Mouse (Mus musculus) MEL (cell line): Measurements from ENCODE around the gene Eif2d. TPM values are rescaled to one million over a fixed set of nuclear protein-coding genes. Genes with fewer than 3 reads are reported as not detected.
A peak's percentile ranks its signal among the peaks of the same experiment; 100 is the strongest.

Experiments
- DNase-seq: peaks from one replicate; pipeline ENCODE4 v3.0.0; 2011; ENCODE audit warnings: low read depth, low spot score
- H3K27ac ChIP-seq: 2 replicates; pipeline ENCODE4 v1.5.1; 2012; ENCODE audit warnings: low read depth, mild to moderate bottlenecking, control low read depth, low read length, moderate library complexity; ENCODE audit not compliant: control insufficient read depth
- H3K27me3 ChIP-seq, 2 experiments: fragments of 150-350 bp in 1 of 2; sonication (generic) in 1 of 2; 2 replicates each; pipeline ENCODE4 v1.6.1; 2012; ENCODE audit warnings: low read length in 2 of 2, mild to moderate bottlenecking in 2 of 2, improper control_type of control experiment in 1 of 2, moderate library complexity in 1 of 2; ENCODE audit not compliant: insufficient read depth in 2 of 2, control insufficient read depth in 1 of 2
- H3K36me3 ChIP-seq, 2 experiments: 2 replicates each; pipeline ENCODE4 v1.6.1; 2012 to 2014; ENCODE audit warnings: low read length in 2 of 2, improper control_type of control experiment in 1 of 2, inconsistent platforms in 1 of 2, mild to moderate bottlenecking in 1 of 2; ENCODE audit not compliant: insufficient read depth in 2 of 2, control insufficient read depth in 1 of 2
- H3K4me1 ChIP-seq, 2 experiments: fragments of 150-350 bp in 1 of 2; sonication (generic) in 1 of 2; 2 replicates each; pipeline ENCODE4 v1.6.1; 2012; ENCODE audit warnings: low read length in 2 of 2, improper control_type of control experiment in 1 of 2, mild to moderate bottlenecking in 1 of 2; ENCODE audit not compliant: insufficient read depth in 2 of 2, control insufficient read depth in 1 of 2
- H3K4me3 ChIP-seq, 2 experiments: fragments of 150-350 bp in 1 of 2; sonication (generic) in 1 of 2; 2 replicates each; pipeline ENCODE4 v1.5.1; 2012; ENCODE audit warnings: low read depth in 2 of 2, low read length in 2 of 2, mild to moderate bottlenecking in 2 of 2, moderate library complexity in 2 of 2, control low read depth in 1 of 2, improper control_type of control experiment in 1 of 2; ENCODE audit not compliant: control insufficient read depth in 1 of 2, insufficient read depth in 1 of 2
- H3K79me2 ChIP-seq: 2 replicates; pipeline ENCODE4 v1.6.1; 2012; ENCODE audit warnings: mild to moderate bottlenecking, low read length, moderate library complexity; ENCODE audit not compliant: control insufficient read depth, poor library complexity, insufficient read depth
- H3K9ac ChIP-seq: 2 replicates; pipeline ENCODE4 v1.6.1; 2012; ENCODE audit warnings: low read depth, mild to moderate bottlenecking, control low read depth, low read length, moderate library complexity; ENCODE audit not compliant: control insufficient read depth, poor library complexity, severe bottlenecking
- H3K9me3 ChIP-seq: fragments of 150-350 bp; sonication (generic); replicated peaks from 2 replicates; pipeline ENCODE4 v1.6.1; 2012; ENCODE audit warnings: mild to moderate bottlenecking, low read length, improper control_type of control experiment, moderate library complexity; ENCODE audit not compliant: insufficient read depth
- CTCF ChIP-seq, 3 experiments: IDR thresholded peaks in 2 of 3; conservative IDR thresholded peaks in 1 of 3; 2 replicates each; pipeline ENCODE4 v1.5.1; 2011 to 2012; ENCODE audit warnings: low read length in 3 of 3, low read depth in 2 of 3, mild to moderate bottlenecking in 2 of 3, improper control_type of control experiment in 1 of 3, inconsistent platforms in 1 of 3, mixed read lengths in 1 of 3, moderate library complexity in 1 of 3; ENCODE audit not compliant: control insufficient read depth in 1 of 3, insufficient read depth in 1 of 3, poor library complexity in 1 of 3, severe bottlenecking in 1 of 3
- EP300 ChIP-seq, 2 experiments: IDR thresholded peaks; 2 replicates each; pipeline ENCODE4 v1.6.1; 2011; ENCODE audit warnings: improper control_type of control experiment in 2 of 2, low read length in 2 of 2, low read depth in 1 of 2, mild to moderate bottlenecking in 1 of 2
- ETS1 ChIP-seq: IDR thresholded peaks from 2 replicates; pipeline ENCODE4 v1.6.1; 2012; ENCODE audit warnings: low read depth, mild to moderate bottlenecking, inconsistent platforms, low read length, improper control_type of control experiment, moderate library complexity
- GABPA ChIP-seq: IDR thresholded peaks from 2 replicates; pipeline ENCODE4 v1.6.1; 2012; ENCODE audit warnings: low read depth, mild to moderate bottlenecking, inconsistent platforms, low read length, improper control_type of control experiment, moderate library complexity
- GATA1 ChIP-seq: IDR thresholded peaks from 2 replicates; pipeline ENCODE4 v1.6.1; 2011; ENCODE audit warnings: low read depth, low read length, improper control_type of control experiment
- HCFC1 ChIP-seq: IDR thresholded peaks from 2 replicates; pipeline ENCODE4 v1.6.1; 2012; ENCODE audit warnings: low read depth, mild to moderate bottlenecking, inconsistent platforms, low read length, improper control_type of control experiment, moderate library complexity
- MAZ ChIP-seq: IDR thresholded peaks from 2 replicates; pipeline ENCODE4 v1.6.1; 2012; ENCODE audit warnings: low read depth, mild to moderate bottlenecking, inconsistent platforms, low read length, improper control_type of control experiment
- MEF2A ChIP-seq: IDR thresholded peaks from 2 replicates; pipeline ENCODE4 v1.6.1; 2014; ENCODE audit warnings: low read depth, mild to moderate bottlenecking, inconsistent platforms, low read length, improper control_type of control experiment; ENCODE audit not compliant: poor library complexity, insufficient replicate concordance, severe bottlenecking; ENCODE audit errors: extremely low read depth
- MXI1 ChIP-seq: IDR thresholded peaks from 2 replicates; pipeline ENCODE4 v1.6.1; 2011; ENCODE audit warnings: mild to moderate bottlenecking, low read depth, low read length, improper control_type of control experiment
- MYC ChIP-seq: IDR thresholded peaks from 2 replicates; pipeline ENCODE4 v1.6.1; 2011; ENCODE audit warnings: low read depth, mild to moderate bottlenecking, low read length, improper control_type of control experiment, moderate library complexity
- NELFE ChIP-seq: IDR thresholded peaks from 2 replicates; pipeline ENCODE4 v1.6.1; 2011; ENCODE audit warnings: low read depth, low read length, improper control_type of control experiment
- POLR2A ChIP-seq, 2 experiments: IDR thresholded peaks; 2 replicates each; pipeline ENCODE4 v1.6.1; 2011 to 2012; ENCODE audit warnings: low read length in 2 of 2, mild to moderate bottlenecking in 2 of 2, control low read depth in 1 of 2, improper control_type of control experiment in 1 of 2, low read depth in 1 of 2, moderate library complexity in 1 of 2; ENCODE audit not compliant: control insufficient read depth in 1 of 2, insufficient read depth in 1 of 2, poor library complexity in 1 of 2
- RAD21 ChIP-seq: IDR thresholded peaks from 2 replicates; pipeline ENCODE4 v1.6.1; 2011; ENCODE audit warnings: mild to moderate bottlenecking, low read depth, low read length, improper control_type of control experiment
- RCOR1 ChIP-seq: IDR thresholded peaks from 2 replicates; pipeline ENCODE4 v1.6.1; 2012; ENCODE audit warnings: low read depth, mild to moderate bottlenecking, inconsistent platforms, low read length, improper control_type of control experiment
- SIN3A ChIP-seq: IDR thresholded peaks from 2 replicates; pipeline ENCODE4 v1.6.1; 2012; ENCODE audit warnings: low read length, improper control_type of control experiment, inconsistent platforms
- SMC3 ChIP-seq: IDR thresholded peaks from 2 replicates; pipeline ENCODE4 v1.6.1; 2011; ENCODE audit warnings: low read depth, low read length, improper control_type of control experiment
- TAL1 ChIP-seq: IDR thresholded peaks from 2 replicates; pipeline ENCODE4 v1.6.1; 2012; ENCODE audit warnings: mild to moderate bottlenecking, inconsistent platforms, low read length, moderate library complexity, mixed read lengths
- UBTF ChIP-seq: IDR thresholded peaks from 2 replicates; pipeline ENCODE4 v1.6.1; 2012; ENCODE audit warnings: low read depth, mild to moderate bottlenecking, inconsistent platforms, low read length, improper control_type of control experiment, moderate library complexity, borderline replicate concordance; ENCODE audit not compliant: insufficient read depth
- ZC3H11A ChIP-seq: IDR thresholded peaks from 2 replicates; pipeline ENCODE4 v1.6.1; 2012; ENCODE audit warnings: low read depth, mild to moderate bottlenecking, inconsistent platforms, low read length, improper control_type of control experiment
- ZKSCAN1 ChIP-seq: IDR thresholded peaks from 2 replicates; pipeline ENCODE4 v1.6.1; 2012; ENCODE audit warnings: low read depth, mild to moderate bottlenecking, inconsistent platforms, low read length, improper control_type of control experiment, moderate library complexity
- ZMIZ1 ChIP-seq: IDR thresholded peaks from 2 replicates; pipeline ENCODE4 v1.6.1; 2012; ENCODE audit warnings: low read depth, mild to moderate bottlenecking, inconsistent platforms, low read length, improper control_type of control experiment, moderate library complexity
- polyA plus RNA-seq, 2 experiments: library from polyadenylated mRNA; stranded (reverse) in 1 of 2; unstranded in 1 of 2; fragments of >175 nt in 1 of 2; fragments of >200 nt in 1 of 2; gene quantifications; 2 replicates each; pipeline versions ENCODE4 v1.2.1 to v1.2.4; 2012; ENCODE audit warnings: low replicate concordance in 2 of 2, low read depth in 1 of 2; ENCODE audit not compliant: insufficient read length in 2 of 2, insufficient read depth in 1 of 2, missing spikeins in 1 of 2
- total RNA-seq: library from RNA; depleted of rRNA; stranded (reverse); fragments of 300-350 nt; gene quantifications from 2 replicates; pipeline ENCODE4 v1.2.3, GENCODE M21; 2012

Gene Eif2d
- total and polyA plus RNA-seq, 3 experiments = 31.0 to 43.6 TPM; not detected in 1

DNA sequence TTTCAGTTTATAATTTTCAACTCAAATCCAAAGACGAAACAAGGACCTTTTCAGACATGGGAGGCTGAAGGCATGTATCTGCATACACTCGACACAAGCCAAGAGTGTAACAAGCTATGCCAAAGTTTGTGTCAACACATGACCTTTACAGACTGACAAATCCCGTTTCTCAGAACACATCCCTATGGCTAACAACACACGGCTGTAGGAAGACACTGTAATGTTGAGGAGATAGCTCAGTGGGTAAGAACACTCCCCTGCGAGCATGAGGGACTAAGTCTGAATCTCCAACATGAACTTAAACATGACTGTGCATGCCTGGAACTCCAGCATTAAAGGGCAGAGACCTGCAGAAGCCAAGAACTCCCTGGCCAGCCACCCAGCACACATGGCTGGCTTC, 53.4 kb downstream of the Eif2d start:
- no peaks in the 10 kb centered on the region for H3K36me3 ChIP-seq
- no peaks in the 10 kb centered on the region for H3K27me3 ChIP-seq
- H3K79me2 ChIP-seq = no peaks in the 10 kb centered on the region
- no peak overlapping the region for H3K4me3 ChIP-seq
- H3K9me3 ChIP-seq = no peaks in the 10 kb centered on the region
- DNase-seq = no peak
- no peaks in the 10 kb centered on the region for H3K4me1 ChIP-seq
- TF ChIP-seq ZMIZ1 = no peak
- TF ChIP-seq ETS1 = no peak
- no peak for TF ChIP-seq GABPA
- TF ChIP-seq SMC3 = no peak
- no peak for TF ChIP-seq SIN3A
- no peak for TF ChIP-seq ZC3H11A
- no peak for TF ChIP-seq POLR2A (IDR thresholded peaks at IDR 0.05; ENCODE audit: control insufficient read depth in 1 of 2, insufficient read depth in 1 of 2, low read depth in 1 of 2, low read length in 2 of 2, poor library complexity in 1 of 2)
- no peak for TF ChIP-seq HCFC1
- no peak for TF ChIP-seq GATA1
- no peak for TF ChIP-seq EP300 (IDR thresholded peaks at IDR 0.05; ENCODE audit: low read depth in 1 of 2, low read length in 2 of 2)
- no peak for TF ChIP-seq MEF2A
- no peak for TF ChIP-seq ZKSCAN1
- no peak for TF ChIP-seq RCOR1
- no peak for TF ChIP-seq TAL1
- TF ChIP-seq UBTF = no peak
- TF ChIP-seq MYC = no peak
- TF ChIP-seq NELFE = no peak
- H3K9ac ChIP-seq = no peak overlapping the region
- no peak overlapping the region for H3K27ac ChIP-seq

DNA sequence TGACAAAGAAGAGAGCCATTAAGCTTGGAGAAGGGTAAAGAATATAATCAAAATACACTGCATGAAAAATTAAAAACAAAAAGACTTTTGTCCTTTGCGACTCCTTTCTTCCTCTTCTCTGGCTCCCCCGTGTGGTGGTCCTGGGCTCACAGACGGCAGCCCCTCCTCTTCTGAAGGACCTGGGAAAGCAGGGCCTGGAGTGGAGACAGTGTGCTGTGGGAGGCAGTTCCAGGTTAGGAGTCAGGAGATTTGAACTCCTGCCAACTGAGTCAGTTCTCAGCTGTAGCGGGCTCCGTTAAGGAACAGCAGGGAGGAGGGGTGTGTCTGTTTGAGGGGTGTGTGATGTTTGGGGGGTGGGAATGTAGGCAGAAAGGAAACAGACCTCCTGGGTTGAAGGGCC, 54.5 kb downstream of the Eif2d start:
- Histone ChIP-seq H3K27me3 (no peaks in the 10 kb centered on the region; a peak in 1 of 4 replicates), H3K9ac (no peak overlapping the region), H3K27ac (no peak overlapping the region), H3K36me3 (no peaks in the 10 kb centered on the region), H3K9me3 (no peaks in the 10 kb centered on the region), H3K79me2 (no peaks in the 10 kb centered on the region), H3K4me3 (no peak overlapping the region), H3K4me1 (no peaks in the 10 kb centered on the region)
- TF ChIP-seq SMC3 (peak; percentile 97), MAZ (peak; percentile 72; the same call in 1 of the 2 replicates), CTCF (IDR thresholded peaks at IDR 0.05 in 2 of 3, conservative IDR thresholded peaks at IDR 0.05 in 1 of 3; ENCODE audit: control insufficient read depth in 1 of 3, insufficient read depth in 1 of 3, low read depth in 2 of 3, low read length in 3 of 3, poor library complexity in 1 of 3, severe bottlenecking in 1 of 3) (peak; percentile 69 to 93 (median 90)), RAD21 (peak; percentile 85), NELFE (no peak), SIN3A (0 out of 2 replicates have a peak, but pooled peaks have one; percentile 23), MXI1 (no peak), TAL1 (no peak), ZC3H11A (peak; percentile 90)
- peak; percentile 72 for DNase-seq
